Mouse (Mus musculus) limb, embryonic 13.5 days (tissue): Measurements from ENCODE around the gene Inpp4b. TPM values are rescaled to one million over a fixed set of nuclear protein-coding genes. Genes with fewer than 3 reads are reported as not detected.

Experiments
- ATAC-seq: fragments of 200-750 bp; cut with Nextera tagmentation; 2 replicates; pipeline ENCODE4 v1.8.0; 2017; ENCODE audit warnings: low read depth, moderate number of reproducible peaks, moderate TSS enrichment; ENCODE audit not compliant: low FRiP score
- H3K27ac ChIP-seq: fragments of 300-500 bp; sonication (generic); 2 replicates; pipeline ENCODE4 v1.5.1; 2015; ENCODE audit warnings: inconsistent platforms, mild to moderate bottlenecking, moderate library complexity
- H3K27me3 ChIP-seq: fragments of 300-500 bp; sonication (generic); 2 replicates; pipeline ENCODE4 v1.6.1; 2015; ENCODE audit warnings: mild to moderate bottlenecking, inconsistent platforms
- H3K36me3 ChIP-seq: fragments of 300-500 bp; sonication (generic); 2 replicates; pipeline ENCODE4 v1.6.1; 2015; ENCODE audit warnings: inconsistent platforms, mild to moderate bottlenecking, moderate library complexity
- H3K4me1 ChIP-seq: fragments of 300-500 bp; sonication (generic); 2 replicates; pipeline ENCODE4 v1.6.1; 2015; ENCODE audit warnings: inconsistent platforms
- H3K4me2 ChIP-seq: fragments of 300-500 bp; sonication (generic); replicated peaks from 2 replicates; pipeline ENCODE4 v1.6.1; 2015; ENCODE audit warnings: inconsistent platforms, mild to moderate bottlenecking, moderate library complexity
- H3K4me3 ChIP-seq: fragments of 300-500 bp; sonication (generic); 2 replicates; pipeline ENCODE4 v1.5.1; 2015; ENCODE audit warnings: moderate library complexity, mild to moderate bottlenecking, inconsistent platforms
- H3K9ac ChIP-seq: fragments of 300-500 bp; sonication (generic); 2 replicates; pipeline ENCODE4 v1.6.1; 2015; ENCODE audit warnings: mild to moderate bottlenecking, inconsistent platforms
- H3K9me3 ChIP-seq: fragments of 300-500 bp; sonication (generic); 2 replicates; pipeline ENCODE4 v1.6.1; 2016; ENCODE audit warnings: inconsistent platforms
- WGBS: fragments of 180-500 bp; shearing (Covaris S2); methylation state at CpG from one replicate; pipeline ENCODE4 v1.1.7; 2015; 5-methylcytosine and 5-hydroxymethylcytosine counted together
- polyA plus RNA-seq: library from polyadenylated mRNA; unstranded; fragments of >200 nt; fragmentation: Nextera tagmentation; extraction: Ambion mirVana; gene quantifications from 2 replicates; pipeline ENCODE4 v1.2.1, GENCODE M21; 2015

Gene Inpp4b
- polyA plus RNA-seq, 1 experiment from 2014 or later: 19.3 TPM

- H3K4me2 ChIP-seq: no peak overlapping the region
- H3K4me1 ChIP-seq: peaks cover 14% of the 10 kb centered on the region; the same call in 1 of the 2 replicates
- no peak for ATAC-seq
- H3K9ac ChIP-seq: no peak overlapping the region
- no peaks in the 10 kb centered on the region for H3K9me3 ChIP-seq
- no peak overlapping the region for H3K27ac ChIP-seq
- H3K36me3 ChIP-seq: no peaks in the 10 kb centered on the region
- no peak overlapping the region for H3K4me3 ChIP-seq
- no peaks in the 10 kb centered on the region for H3K27me3 ChIP-seq
Observed at GRCm38 (mm10) chr8:82104560-82104959, 762.2 kb downstream of the Inpp4b start.

GRCm38 (mm10) chr8:82106131-82106530 lies 763.8 kb downstream of the Inpp4b start:
- ATAC-seq: peak; percentile 75

GRCm38 (mm10) chr8:82150272-82150671 lies 807.9 kb downstream of the Inpp4b start:
- Histone ChIP-seq H3K27me3 (no peaks in the 10 kb centered on the region), H3K9ac (no peak overlapping the region), H3K4me1 (no peaks in the 10 kb centered on the region), H3K4me2 (no peak overlapping the region), H3K27ac (no peak overlapping the region), H3K36me3 (no peaks in the 10 kb centered on the region), H3K4me3 (no peak overlapping the region), H3K9me3 (peaks cover 8% of the 10 kb centered on the region)
- ATAC-seq: no peak

More at GRCm38 (mm10) chr8:82106131-82106530, 763.8 kb downstream of the Inpp4b start:
- H3K9me3 ChIP-seq: no peaks in the 10 kb centered on the region
- H3K4me3 ChIP-seq: no peak overlapping the region
- no peak overlapping the region for H3K4me2 ChIP-seq
- H3K36me3 ChIP-seq: no peaks in the 10 kb centered on the region
- 12% methylated on average over 3 of the region's 3 CpGs for WGBS
- H3K27ac ChIP-seq: no peak overlapping the region
- H3K27me3 ChIP-seq: no peaks in the 10 kb centered on the region
- H3K4me1 ChIP-seq: peaks cover 14% of the 10 kb centered on the region; the same call in 1 of the 2 replicates
- H3K9ac ChIP-seq: no peak overlapping the region

- 94% methylated on average over 1 of the region's 1 CpGs for WGBS
- Histone ChIP-seq H3K36me3 (no peaks in the 10 kb centered on the region), H3K27ac (no peak overlapping the region), H3K27me3 (no peaks in the 10 kb centered on the region), H3K4me3 (no peak overlapping the region), H3K9me3 (peaks cover 6% of the 10 kb centered on the region), H3K4me2 (no peak overlapping the region), H3K4me1 (no peaks in the 10 kb centered on the region), H3K9ac (no peak overlapping the region)
- ATAC-seq: no peak
Observed at GRCm38 (mm10) chr8:82157928-82158327, 815.6 kb downstream of the Inpp4b start.
